Mouse (Mus musculus) E14TG2a.4 (cell line): ENCODE data around the gene Krtap7-1.

Experiments used
- CTCF ChIP-seq: conservative IDR thresholded peaks from 2 replicates; pipeline ENCODE4 v1.5.1; 2014; ENCODE audit warnings: low read length
- NANOG ChIP-seq: IDR thresholded peaks from 2 replicates; pipeline ENCODE4 v1.6.1; 2014; ENCODE audit warnings: borderline replicate concordance, low read length, mixed read lengths
- POU5F1 ChIP-seq: IDR thresholded peaks from 2 replicates; pipeline ENCODE4 v1.6.1; 2014; ENCODE audit warnings: low read length, borderline replicate concordance

DNA sequence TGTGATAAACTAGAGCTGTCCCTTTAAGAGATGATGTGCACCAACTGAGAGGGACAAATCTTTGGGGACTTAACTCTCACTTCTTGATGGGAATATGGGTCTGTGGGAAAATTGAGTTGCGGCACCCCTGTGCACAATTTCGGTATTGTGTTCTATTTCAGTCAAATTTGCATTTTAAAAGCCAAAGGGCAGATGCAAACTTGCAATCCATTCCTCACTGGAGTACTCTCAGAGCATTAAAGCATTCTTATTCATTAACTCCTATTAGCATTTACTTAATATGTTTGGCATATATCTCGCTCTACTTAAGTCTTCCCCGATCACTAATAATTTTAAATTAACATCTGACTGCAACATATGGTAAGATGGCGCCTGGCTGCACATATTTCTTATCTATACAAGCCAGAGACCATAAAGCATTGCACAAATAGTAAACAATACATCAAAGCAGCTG, 29.9 kb upstream of the Krtap7-1 start:
- TF ChIP-seq CTCF (no peak), POU5F1 (no peak), NANOG (no peak)
